Mouse (Mus musculus) intestine, embryonic 16.5 days (tissue): ENCODE results near the gene Mmp19. TPM values are rescaled to one million over a fixed set of nuclear protein-coding genes. Genes with fewer than 3 reads are reported as not detected.
A peak's percentile ranks its signal among the peaks of the same experiment; 100 is the strongest.

ENCODE experiments used
- ATAC-seq: fragments of 200-750 bp; cut with Nextera tagmentation; 2 replicates; pipeline ENCODE4 v1.8.0; 2017; ENCODE audit warnings: moderate TSS enrichment, moderate library complexity
- H3K27ac ChIP-seq: fragments of 300-500 bp; sonication (generic); 2 replicates; pipeline ENCODE4 v1.5.1; 2014; ENCODE audit warnings: mild to moderate bottlenecking, low read length
- H3K27me3 ChIP-seq: fragments of 300-500 bp; sonication (generic); replicated peaks from 2 replicates; pipeline ENCODE4 v1.6.1; 2014; ENCODE audit warnings: low read length, control low read depth, mixed read lengths; ENCODE audit not compliant: control insufficient read depth, insufficient read depth
- H3K36me3 ChIP-seq: fragments of 300-500 bp; sonication (generic); 2 replicates; pipeline ENCODE4 v1.6.1; 2014; ENCODE audit warnings: low read length, control low read depth; ENCODE audit not compliant: control insufficient read depth, insufficient read depth
- H3K4me1 ChIP-seq: fragments of 300-500 bp; sonication (generic); 2 replicates; pipeline ENCODE4 v1.6.1; 2014; ENCODE audit warnings: low read length, control low read depth, mixed read lengths; ENCODE audit not compliant: control insufficient read depth, insufficient read depth
- H3K4me2 ChIP-seq: fragments of 300-500 bp; sonication (generic); 2 replicates; pipeline ENCODE4 v1.6.1; 2014; ENCODE audit warnings: low read depth, low read length, control low read depth
- H3K4me3 ChIP-seq: fragments of 300-500 bp; sonication (generic); 2 replicates; pipeline ENCODE4 v1.5.1; 2014; ENCODE audit warnings: mild to moderate bottlenecking, low read length
- H3K9ac ChIP-seq: fragments of 300-500 bp; sonication (generic); 2 replicates; pipeline ENCODE4 v1.6.1; 2014; ENCODE audit warnings: low read depth, low read length
- H3K9me3 ChIP-seq: fragments of 300-500 bp; sonication (generic); 2 replicates; pipeline ENCODE4 v1.6.1; 2016; ENCODE audit warnings: low read length, control low read depth; ENCODE audit not compliant: control insufficient read depth
- WGBS: fragments of 180-500 bp; shearing (Covaris S2); extraction: QIAGEN DNeasy Blood & Tissue Kit; methylation state at CpG from one replicate; pipeline ENCODE4 v1.1.7; 2014; 5-methylcytosine and 5-hydroxymethylcytosine counted together
- polyA plus RNA-seq: library from polyadenylated mRNA; unstranded; fragments of >200 nt; fragmentation: Nextera tagmentation; extraction: Ambion mirVana; gene quantifications from 2 replicates; pipeline ENCODE4 v1.2.1, GENCODE M21; 2015

Gene Mmp19
- 0.66 and 0.81 TPM in 2 replicates for polyA plus RNA-seq

GRCm38 (mm10) chr10:128790398-128791124 lies at the start of gene Mmp19:
Mmp19 (plus strand) TSS chr10:128790910.
- Histone ChIP-seq H3K9ac (0 out of 2 replicates have a peak within 1 kb of the TSS, but pooled peaks have one; percentile 33), H3K27me3 (no peaks in the 10 kb centered on the region), H3K4me2 (no peak within 1 kb of the TSS), H3K4me1 (no peaks in the 10 kb centered on the region), H3K4me3 (no peak within 1 kb of the TSS), H3K36me3 (no peaks in the 10 kb centered on the region), H3K9me3 (no peaks in the 10 kb centered on the region), H3K27ac (no peak within 1 kb of the TSS)
- 62% methylated on average over 7 of the region's 7 CpGs for WGBS
- ATAC-seq = no peak

- Histone ChIP-seq H3K9ac (no peak overlapping the region), H3K4me3 (peak overlapping the region; percentile 71; the same call in 1 of the 2 replicates), H3K27me3 (no peaks in the 10 kb centered on the region), H3K9me3 (no peaks in the 10 kb centered on the region), H3K4me2 (peak overlapping the region; percentile 94), H3K36me3 (no peaks in the 10 kb centered on the region), H3K27ac (no peak overlapping the region), H3K4me1 (peaks cover 19% of the 10 kb centered on the region)
- ATAC-seq = no peak
- 31% methylated on average over 4 of the region's 4 CpGs for WGBS
Observed at GRCm38 (mm10) chr10:128742616-128743015, 48.1 kb upstream of the Mmp19 start.

GRCm38 (mm10) chr10:128743235-128743634 lies 47.5 kb upstream of the Mmp19 start:
- Histone ChIP-seq H3K9ac (peak overlapping the region; percentile 92), H3K4me3 (peak overlapping the region; percentile 71), H3K4me1 (peaks cover 18% of the 10 kb centered on the region), H3K27ac (peak overlapping the region; percentile 68; the same call in 1 of the 2 replicates), H3K9me3 (no peaks in the 10 kb centered on the region), H3K36me3 (no peaks in the 10 kb centered on the region), H3K4me2 (peak overlapping the region; percentile 94), H3K27me3 (no peaks in the 10 kb centered on the region)
- WGBS = 6% methylated on average over 7 of the region's 7 CpGs
- no peak for ATAC-seq

GRCm38 (mm10) chr10:128743791-128744191 lies 46.9 kb upstream of the Mmp19 start:
- no peaks in the 10 kb centered on the region for H3K36me3 ChIP-seq
- peak overlapping the region; percentile 71 for H3K4me3 ChIP-seq
- peak overlapping the region; percentile 92 for H3K9ac ChIP-seq
- peak; percentile 26 for ATAC-seq
- H3K9me3 ChIP-seq = no peaks in the 10 kb centered on the region
- H3K4me1 ChIP-seq = peaks cover 18% of the 10 kb centered on the region
- H3K27ac ChIP-seq = peak overlapping the region; percentile 68
- no peaks in the 10 kb centered on the region for H3K27me3 ChIP-seq
- WGBS = under 1% methylated on average over 36 of the region's 37 CpGs
- H3K4me2 ChIP-seq = peak overlapping the region; percentile 94

- H3K27ac ChIP-seq = peak overlapping the region; percentile 68
Observed at GRCm38 (mm10) chr10:128744211-128744610, 46.5 kb upstream of the Mmp19 start.

GRCm38 (mm10) chr10:128744680-128745601 lies 45.8 kb upstream of the Mmp19 start, which contains the start of gene Dgka:
Dgka (minus strand) TSS chr10:128744855.
- Histone ChIP-seq H3K27ac (peak within 1 kb of the TSS; percentile 68), H3K4me2 (peak within 1 kb of the TSS; percentile 94), H3K4me1 (peaks cover 20% of the 10 kb centered on the region), H3K9ac (peak within 1 kb of the TSS; percentile 92), H3K9me3 (no peaks in the 10 kb centered on the region), H3K27me3 (no peaks in the 10 kb centered on the region), H3K36me3 (no peaks in the 10 kb centered on the region), H3K4me3 (peak within 1 kb of the TSS; percentile 71)
- 25% methylated on average over 18 of the region's 18 CpGs for WGBS
- no peak for ATAC-seq

More at GRCm38 (mm10) chr10:128744211-128744610, 46.5 kb upstream of the Mmp19 start:
- H3K27me3 ChIP-seq = no peaks in the 10 kb centered on the region
- H3K4me2 ChIP-seq = peak overlapping the region; percentile 94
- 25% methylated on average over 8 of the region's 8 CpGs for WGBS
- ATAC-seq = no peak
- H3K36me3 ChIP-seq = no peaks in the 10 kb centered on the region
- H3K4me3 ChIP-seq = peak overlapping the region; percentile 71
- H3K4me1 ChIP-seq = peaks cover 18% of the 10 kb centered on the region
- H3K9me3 ChIP-seq = no peaks in the 10 kb centered on the region
- H3K9ac ChIP-seq = peak overlapping the region; percentile 92

- H3K4me1 ChIP-seq = peaks cover 23% of the 10 kb centered on the region
- H3K9ac ChIP-seq = no peak overlapping the region
- no peak overlapping the region for H3K27ac ChIP-seq
- H3K36me3 ChIP-seq = no peaks in the 10 kb centered on the region
- H3K9me3 ChIP-seq = no peaks in the 10 kb centered on the region
- no peak overlapping the region for H3K4me2 ChIP-seq
- ATAC-seq = no peak
- WGBS = 91% methylated on average over 10 of the region's 10 CpGs
- no peaks in the 10 kb centered on the region for H3K27me3 ChIP-seq
- no peak overlapping the region for H3K4me3 ChIP-seq
Observed at GRCm38 (mm10) chr10:128745946-128746613, 44.6 kb upstream of the Mmp19 start.

GRCm38 (mm10) chr10:128746972-128747645 lies 43.6 kb upstream of the Mmp19 start:
- peaks cover 23% of the 10 kb centered on the region for H3K4me1 ChIP-seq
- peak overlapping the region; percentile 88 for H3K9ac ChIP-seq
- WGBS = 44% methylated on average over 9 of the region's 9 CpGs
- H3K4me2 ChIP-seq = peak overlapping the region; percentile 82
- peak overlapping the region; percentile 98 for H3K27ac ChIP-seq
- H3K4me3 ChIP-seq = peak overlapping the region; percentile 68
- no peaks in the 10 kb centered on the region for H3K9me3 ChIP-seq
- no peaks in the 10 kb centered on the region for H3K36me3 ChIP-seq
- no peaks in the 10 kb centered on the region for H3K27me3 ChIP-seq
- ATAC-seq = peak; percentile 0; the same call in 1 of the 2 replicates
